Mouse (Mus musculus) midbrain, embryonic 15.5 days (tissue): ENCODE measurements around the gene Defb48. TPM values are rescaled to one million over a fixed set of nuclear protein-coding genes. Genes with fewer than 3 reads are reported as not detected.

Experiments used
- ATAC-seq: fragments of 200-750 bp; cut with Nextera tagmentation; replicated peaks from 2 replicates; pipeline ENCODE4 v1.8.0; 2017; ENCODE audit warnings: moderate TSS enrichment
- H3K27ac ChIP-seq: fragments of 300-500 bp; sonication (generic); 2 replicates; pipeline ENCODE4 v1.5.1; 2015; ENCODE audit warnings: mild to moderate bottlenecking, inconsistent platforms
- H3K27me3 ChIP-seq: fragments of 300-500 bp; sonication (generic); replicated peaks from 2 replicates; pipeline ENCODE4 v1.6.1; 2015; ENCODE audit warnings: inconsistent platforms
- H3K36me3 ChIP-seq: fragments of 300-500 bp; sonication (generic); replicated peaks from 2 replicates; pipeline ENCODE4 v1.6.1; 2015; ENCODE audit warnings: inconsistent platforms
- H3K4me1 ChIP-seq: fragments of 300-500 bp; sonication (generic); 2 replicates; pipeline ENCODE4 v1.6.1; 2015; ENCODE audit warnings: inconsistent platforms
- H3K4me2 ChIP-seq: fragments of 300-500 bp; sonication (generic); 2 replicates; pipeline ENCODE4 v1.6.1; 2015; ENCODE audit warnings: inconsistent platforms, mild to moderate bottlenecking, moderate library complexity
- H3K4me3 ChIP-seq: fragments of 300-500 bp; sonication (generic); 2 replicates; pipeline ENCODE4 v1.5.1; 2015; ENCODE audit warnings: mild to moderate bottlenecking, inconsistent platforms
- H3K9ac ChIP-seq: fragments of 300-500 bp; sonication (generic); 2 replicates; pipeline ENCODE4 v1.6.1; 2015; ENCODE audit warnings: mild to moderate bottlenecking, inconsistent platforms
- H3K9me3 ChIP-seq: fragments of 300-500 bp; sonication (generic); 2 replicates; pipeline ENCODE4 v1.6.1; 2016; ENCODE audit warnings: inconsistent platforms
- WGBS: fragments of 180-500 bp; shearing (Covaris S2); methylation state at CpG from one replicate; pipeline ENCODE4 v1.1.7; 2015; ENCODE audit warnings: mixed read lengths; 5-methylcytosine and 5-hydroxymethylcytosine counted together
- polyA plus RNA-seq: library from polyadenylated mRNA; unstranded; fragments of >200 nt; fragmentation: Nextera tagmentation; extraction: Ambion mirVana; gene quantifications from 2 replicates; pipeline ENCODE4 v1.2.1, GENCODE M21; 2015

Defb48 gene
- not detected in 2 replicates for polyA plus RNA-seq

GRCm38 (mm10) chr14:62984410-62984809 lies at the start of gene Defb48:
TSS of gene Defb48 (minus strand) at chr14:62984510.
- H3K36me3 ChIP-seq: no peaks in the 10 kb centered on the region
- H3K4me3 ChIP-seq: no peak within 1 kb of the TSS
- no peaks in the 10 kb centered on the region for H3K9me3 ChIP-seq
- no peak for ATAC-seq
- H3K9ac ChIP-seq: no peak within 1 kb of the TSS
- no peaks in the 10 kb centered on the region for H3K27me3 ChIP-seq
- WGBS: 72% methylated on average over 1 of the region's 1 CpGs
- no peaks in the 10 kb centered on the region for H3K4me1 ChIP-seq
- H3K27ac ChIP-seq: no peak within 1 kb of the TSS
- no peak within 1 kb of the TSS for H3K4me2 ChIP-seq

- 59% methylated on average over 6 of the region's 6 CpGs for WGBS
- no peak overlapping the region for H3K27ac ChIP-seq
- no peaks in the 10 kb centered on the region for H3K9me3 ChIP-seq
- H3K4me2 ChIP-seq: no peak overlapping the region
- H3K27me3 ChIP-seq: no peaks in the 10 kb centered on the region
- no peak for ATAC-seq
- no peaks in the 10 kb centered on the region for H3K36me3 ChIP-seq
- no peak overlapping the region for H3K4me3 ChIP-seq
- H3K4me1 ChIP-seq: no peaks in the 10 kb centered on the region
- no peak overlapping the region for H3K9ac ChIP-seq
These were observed 36.3 kb upstream of the Defb48 start for GRCm38 (mm10) chr14:63020524-63021156.

GRCm38 (mm10) chr14:63014667-63015066 lies 30.4 kb upstream of the Defb48 start:
- Histone ChIP-seq H3K9me3 (no peaks in the 10 kb centered on the region), H3K36me3 (no peaks in the 10 kb centered on the region), H3K9ac (no peak overlapping the region), H3K27me3 (no peaks in the 10 kb centered on the region), H3K4me3 (no peak overlapping the region), H3K4me2 (no peak overlapping the region), H3K4me1 (no peaks in the 10 kb centered on the region), H3K27ac (no peak overlapping the region)
- 92% methylated on average over 4 of the region's 4 CpGs for WGBS
- no peak for ATAC-seq

GRCm38 (mm10) chr14:63013082-63013481 lies 28.8 kb upstream of the Defb48 start:
- no peaks in the 10 kb centered on the region for H3K27me3 ChIP-seq
- no peak overlapping the region for H3K27ac ChIP-seq
- H3K4me3 ChIP-seq: no peak overlapping the region
- no peak overlapping the region for H3K4me2 ChIP-seq
- no peak for ATAC-seq
- H3K4me1 ChIP-seq: no peaks in the 10 kb centered on the region
- no peak overlapping the region for H3K9ac ChIP-seq
- 92% methylated on average over 4 of the region's 4 CpGs for WGBS
- H3K36me3 ChIP-seq: no peaks in the 10 kb centered on the region
- H3K9me3 ChIP-seq: no peaks in the 10 kb centered on the region

- Histone ChIP-seq H3K9me3 (no peaks in the 10 kb centered on the region), H3K27me3 (no peaks in the 10 kb centered on the region), H3K4me3 (no peak within 1 kb of the TSS), H3K27ac (no peak within 1 kb of the TSS), H3K4me1 (no peaks in the 10 kb centered on the region), H3K36me3 (no peaks in the 10 kb centered on the region), H3K4me2 (no peak within 1 kb of the TSS), H3K9ac (no peak within 1 kb of the TSS)
- 96% methylated on average over 5 of the region's 5 CpGs for WGBS
- ATAC-seq: no peak
These were observed 27.2 kb upstream of the Defb48 start, which contains the start of gene Defb43 for GRCm38 (mm10) chr14:63011471-63011870. TSS of gene Defb43 (plus strand) at chr14:63011771.

- H3K27ac ChIP-seq: no peak overlapping the region
- WGBS: 69% methylated on average over 2 of the region's 2 CpGs
- H3K9ac ChIP-seq: no peak overlapping the region
- no peaks in the 10 kb centered on the region for H3K27me3 ChIP-seq
- H3K36me3 ChIP-seq: no peaks in the 10 kb centered on the region
- H3K4me1 ChIP-seq: no peaks in the 10 kb centered on the region
- no peak overlapping the region for H3K4me2 ChIP-seq
- no peak for ATAC-seq
- no peak overlapping the region for H3K4me3 ChIP-seq
- no peaks in the 10 kb centered on the region for H3K9me3 ChIP-seq
These were observed 18.3 kb upstream of the Defb48 start for GRCm38 (mm10) chr14:63002588-63002987.

- no peaks in the 10 kb centered on the region for H3K36me3 ChIP-seq
- WGBS: 95% methylated on average over 4 of the region's 4 CpGs
- no peaks in the 10 kb centered on the region for H3K27me3 ChIP-seq
- H3K27ac ChIP-seq: no peak overlapping the region
- H3K4me1 ChIP-seq: no peaks in the 10 kb centered on the region
- no peak overlapping the region for H3K4me2 ChIP-seq
- no peak for ATAC-seq
- no peaks in the 10 kb centered on the region for H3K9me3 ChIP-seq
- no peak overlapping the region for H3K4me3 ChIP-seq
- H3K9ac ChIP-seq: no peak overlapping the region
These were observed 14.7 kb upstream of the Defb48 start for GRCm38 (mm10) chr14:62998977-62999376.

- ATAC-seq: no peak
- no peaks in the 10 kb centered on the region for H3K4me1 ChIP-seq
- 79% methylated on average over 8 of the region's 8 CpGs for WGBS
- H3K9me3 ChIP-seq: no peaks in the 10 kb centered on the region
- H3K9ac ChIP-seq: no peak within 1 kb of the TSS
- H3K4me2 ChIP-seq: no peak within 1 kb of the TSS
- no peak within 1 kb of the TSS for H3K4me3 ChIP-seq
- H3K27me3 ChIP-seq: no peaks in the 10 kb centered on the region
- H3K36me3 ChIP-seq: no peaks in the 10 kb centered on the region
- no peak within 1 kb of the TSS for H3K27ac ChIP-seq
These were observed 13.5 kb upstream of the Defb48 start, which contains the start of gene Defb47 for GRCm38 (mm10) chr14:62997777-62998176. TSS of gene Defb47 (plus strand) at chr14:62998077.

GRCm38 (mm10) chr14:62991849-62992510 lies 7.7 kb upstream of the Defb48 start:
- H3K4me2 ChIP-seq: no peak overlapping the region
- H3K4me3 ChIP-seq: no peak overlapping the region
- no peaks in the 10 kb centered on the region for H3K36me3 ChIP-seq
- H3K4me1 ChIP-seq: no peaks in the 10 kb centered on the region
- H3K9me3 ChIP-seq: no peaks in the 10 kb centered on the region
- H3K27ac ChIP-seq: no peak overlapping the region
- H3K27me3 ChIP-seq: no peaks in the 10 kb centered on the region
- H3K9ac ChIP-seq: no peak overlapping the region
- 44% methylated on average over 7 of the region's 7 CpGs for WGBS
- no peak for ATAC-seq

- WGBS: 80% methylated on average over 3 of the region's 3 CpGs
- no peak for ATAC-seq
- no peak overlapping the region for H3K9ac ChIP-seq
These were observed 7.0 kb upstream of the Defb48 start for GRCm38 (mm10) chr14:62991271-62991670.

GRCm38 (mm10) chr14:62979815-62980214 lies 4.5 kb downstream of the Defb48 start:
- H3K4me3 ChIP-seq: no peak overlapping the region
- H3K27me3 ChIP-seq: no peaks in the 10 kb centered on the region
- H3K27ac ChIP-seq: no peak overlapping the region
- H3K9ac ChIP-seq: no peak overlapping the region
- H3K36me3 ChIP-seq: no peaks in the 10 kb centered on the region
- no peak overlapping the region for H3K4me2 ChIP-seq
- no peak for ATAC-seq
- 75% methylated on average over 1 of the region's 1 CpGs for WGBS
- no peaks in the 10 kb centered on the region for H3K9me3 ChIP-seq
- H3K4me1 ChIP-seq: no peaks in the 10 kb centered on the region

More at GRCm38 (mm10) chr14:62991271-62991670, 7.0 kb upstream of the Defb48 start:
- Histone ChIP-seq H3K27me3 (no peaks in the 10 kb centered on the region), H3K9me3 (no peaks in the 10 kb centered on the region), H3K4me3 (no peak overlapping the region), H3K4me2 (no peak overlapping the region), H3K27ac (no peak overlapping the region), H3K4me1 (no peaks in the 10 kb centered on the region), H3K36me3 (no peaks in the 10 kb centered on the region)

GRCm38 (mm10) chr14:62975046-62975445 lies 9.3 kb downstream of the Defb48 start:
- H3K27ac ChIP-seq: no peak overlapping the region
- H3K9ac ChIP-seq: no peak overlapping the region
- no peak overlapping the region for H3K4me2 ChIP-seq
- H3K4me1 ChIP-seq: no peaks in the 10 kb centered on the region
- 11% methylated on average over 5 of the region's 5 CpGs for WGBS
- no peaks in the 10 kb centered on the region for H3K27me3 ChIP-seq
- no peak overlapping the region for H3K4me3 ChIP-seq
- H3K36me3 ChIP-seq: no peaks in the 10 kb centered on the region
- ATAC-seq: no peak
- no peaks in the 10 kb centered on the region for H3K9me3 ChIP-seq
